Mouse (Mus musculus) forebrain, embryonic 16.5 days (tissue): ENCODE results near the gene Tlx2. TPM values are rescaled to one million over a fixed set of nuclear protein-coding genes. Genes with fewer than 3 reads are reported as not detected.

ENCODE experiments used
- microRNA counts: library from miRNA; unstranded; fragments of <30 nt; microRNA quantifications from one replicate; lab custom pipeline; 2016
- microRNA-seq: library from miRNA; unstranded; fragments of <30 nt; microRNA quantifications from one replicate; pipeline ENCODE4, GENCODE M21; 2017
- polyA plus RNA-seq: library from polyadenylated mRNA; unstranded; fragments of >200 nt; fragmentation: Nextera tagmentation; extraction: Ambion mirVana; gene quantifications from 2 replicates; pipeline ENCODE4 v1.2.1, GENCODE M21; 2015

Tlx2 gene
- polyA plus RNA-seq, 1 experiment from 2014 or later = not detected

MicroRNA genes within 50 kb of the gene (microRNA counts, 519-probe panel; counts per million panel counts)
- 1,958 counts per million, percentile 27 among the panel's probes with 10 or more counts for microRNA mmu-miR-3470a+mmu-miR-3470b (lab: Ali Mortazavi, UCI)

Small RNAs within 50 kb of the gene (microRNA-seq; reads per million reads assigned to microRNA genes)
- gene Mir3470a = not detected
- not detected for gene Mir7040

Other genes starting within 250 kb of the Tlx2 start
- 16.3 and 18.7 TPM in 2 replicates for gene Sema4f, start 130.5 kb downstream of the Tlx2 start, polyA plus RNA-seq
- gene M1ap, start 123.4 kb downstream of the Tlx2 start, polyA plus RNA-seq = not detected in 2 replicates
- gene Dok1, start 36.8 kb downstream of the Tlx2 start, polyA plus RNA-seq = 2.0 and 2.1 TPM in 2 replicates
- gene Loxl3, start 36.1 kb downstream of the Tlx2 start, polyA plus RNA-seq = 5.3 and 6.0 TPM in 2 replicates
- gene Aup1, start 15.8 kb downstream of the Tlx2 start, polyA plus RNA-seq = 157 and 186 TPM in 2 replicates
- 70.7 and 77.8 TPM in 2 replicates for gene Htra2, start 15.0 kb downstream of the Tlx2 start, polyA plus RNA-seq
- 0.30 and 0.31 TPM in 2 replicates for gene Dqx1, start 12.4 kb downstream of the Tlx2 start, polyA plus RNA-seq
- 45.5 and 46.5 TPM in 2 replicates for gene Pcgf1, start 7.6 kb upstream of the Tlx2 start, polyA plus RNA-seq
- not detected in 2 replicates for gene Lbx2, start 16.1 kb upstream of the Tlx2 start, polyA plus RNA-seq
- gene Ccdc142, start 31.3 kb upstream of the Tlx2 start, polyA plus RNA-seq = 3.2 and 4.3 TPM in 2 replicates
- gene Gm42688, start 31.3 kb upstream of the Tlx2 start, polyA plus RNA-seq = 4.1 and 4.9 TPM in 2 replicates
- 109 and 122 TPM in 2 replicates for gene Mrpl53, start 38.7 kb upstream of the Tlx2 start, polyA plus RNA-seq
- gene Mogs, start 45.2 kb upstream of the Tlx2 start, polyA plus RNA-seq = 21.8 and 22.6 TPM in 2 replicates
- gene Wbp1, start 51.3 kb upstream of the Tlx2 start, polyA plus RNA-seq = 209 and 228 TPM in 2 replicates
- gene Ino80b, start 55.1 kb upstream of the Tlx2 start, polyA plus RNA-seq = 11.4 and 14.4 TPM in 2 replicates
- 6.9 and 7.4 TPM in 2 replicates for gene Rtkn, start 65.2 kb upstream of the Tlx2 start, polyA plus RNA-seq
- gene Wdr54, start 86.1 kb upstream of the Tlx2 start, polyA plus RNA-seq = 18.2 and 21.7 TPM in 2 replicates
- gene 1700003E16Rik, start 86.1 kb upstream of the Tlx2 start, polyA plus RNA-seq = 7.8 and 9.4 TPM in 2 replicates
- 150 and 158 TPM in 2 replicates for gene Dctn1, start 95.6 kb upstream of the Tlx2 start, polyA plus RNA-seq
- 0.52 and 0.76 TPM in 2 replicates for gene Slc4a5, start 149.5 kb upstream of the Tlx2 start, polyA plus RNA-seq